Mouse (Mus musculus) embryonic facial prominence, embryonic 10.5 days (tissue): ENCODE results near the gene Atp2a3. TPM values are rescaled to one million over a fixed set of nuclear protein-coding genes. Genes with fewer than 3 reads are reported as not detected.

Source experiments
- DNase-seq: peaks from one replicate; pipeline ENCODE4 v3.0.0-alpha.2; 2017; ENCODE audit warnings: low spot score
- H3K27ac ChIP-seq: fragments of 300-500 bp; sonication (generic); replicated peaks from 2 replicates; pipeline ENCODE4 v1.5.1; 2016; ENCODE audit warnings: mild to moderate bottlenecking
- H3K27me3 ChIP-seq: fragments of 300-500 bp; sonication (generic); replicated peaks from 2 replicates; pipeline ENCODE4 v1.6.1; 2016; ENCODE audit warnings: low read depth, mild to moderate bottlenecking; ENCODE audit not compliant: poor library complexity, severe bottlenecking
- H3K36me3 ChIP-seq: fragments of 300-500 bp; sonication (generic); replicated peaks from 2 replicates; pipeline ENCODE4 v1.6.1; 2016; ENCODE audit warnings: mild to moderate bottlenecking, moderate library complexity
- H3K4me1 ChIP-seq: fragments of 300-500 bp; sonication (generic); 2 replicates; pipeline ENCODE4 v1.6.1; 2016
- H3K4me3 ChIP-seq: fragments of 300-500 bp; sonication (generic); 2 replicates; pipeline ENCODE4 v1.5.1; 2016; ENCODE audit warnings: mild to moderate bottlenecking, moderate library complexity
- H3K9me3 ChIP-seq: fragments of 300-500 bp; sonication (generic); 2 replicates; pipeline ENCODE4 v1.6.1; 2016; ENCODE audit warnings: mild to moderate bottlenecking
- WGBS: fragments of 180-500 bp; shearing (Covaris S2); methylation state at CpG from one replicate; pipeline ENCODE4 v1.1.7; 2016; 5-methylcytosine and 5-hydroxymethylcytosine counted together
- polyA plus RNA-seq: library from polyadenylated mRNA; unstranded; fragments of >200 nt; fragmentation: Nextera tagmentation; extraction: Ambion mirVana; gene quantifications from 2 replicates; pipeline ENCODE4 v1.2.1, GENCODE M21; 2016

Gene Atp2a3
- polyA plus RNA-seq, 1 experiment from 2014 or later = 1.3 TPM

DNA sequence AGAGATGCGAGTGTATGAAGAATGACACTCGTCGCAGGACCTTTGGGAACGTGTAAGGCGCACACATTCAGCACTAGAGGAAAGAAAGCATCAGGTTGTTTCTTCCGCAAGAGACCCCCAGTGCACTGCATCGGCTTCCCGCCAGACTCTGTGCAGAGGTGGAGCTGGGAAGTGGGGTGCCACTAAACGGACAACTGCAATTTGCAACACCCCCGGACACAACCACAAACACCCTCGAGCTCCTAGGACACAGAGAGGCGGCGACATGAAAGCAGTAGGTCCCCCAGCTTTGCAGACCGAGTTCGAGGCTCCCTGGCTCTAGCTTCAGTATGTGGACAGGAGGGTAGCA is 272 bp upstream of the Atp2a3 start:
- H3K4me1 ChIP-seq = peaks cover 28% of the 10 kb centered on the region
- WGBS = 2% methylated on average over 15 of the region's 15 CpGs
- H3K9me3 ChIP-seq = no peaks in the 10 kb centered on the region
- H3K36me3 ChIP-seq = no peaks in the 10 kb centered on the region
- DNase-seq = no peak
- H3K4me3 ChIP-seq = peak overlapping the region; percentile 53
- H3K27ac ChIP-seq = no peak overlapping the region
- peaks cover 78% of the 10 kb centered on the region for H3K27me3 ChIP-seq

GRCm38 (mm10) chr11:72962378-72962777 is 1.4 kb downstream of the Atp2a3 start:
- Histone ChIP-seq H3K4me1 (peaks cover 29% of the 10 kb centered on the region), H3K36me3 (no peaks in the 10 kb centered on the region), H3K4me3 (no peak overlapping the region), H3K27me3 (peaks cover 78% of the 10 kb centered on the region), H3K27ac (no peak overlapping the region), H3K9me3 (no peaks in the 10 kb centered on the region)
- no peak for DNase-seq
- WGBS = 80% methylated on average over 2 of the region's 2 CpGs

GRCm38 (mm10) chr11:72963058-72963788 is 2.3 kb downstream of the Atp2a3 start:
- WGBS = 49% methylated on average over 7 of the region's 7 CpGs

DNA sequence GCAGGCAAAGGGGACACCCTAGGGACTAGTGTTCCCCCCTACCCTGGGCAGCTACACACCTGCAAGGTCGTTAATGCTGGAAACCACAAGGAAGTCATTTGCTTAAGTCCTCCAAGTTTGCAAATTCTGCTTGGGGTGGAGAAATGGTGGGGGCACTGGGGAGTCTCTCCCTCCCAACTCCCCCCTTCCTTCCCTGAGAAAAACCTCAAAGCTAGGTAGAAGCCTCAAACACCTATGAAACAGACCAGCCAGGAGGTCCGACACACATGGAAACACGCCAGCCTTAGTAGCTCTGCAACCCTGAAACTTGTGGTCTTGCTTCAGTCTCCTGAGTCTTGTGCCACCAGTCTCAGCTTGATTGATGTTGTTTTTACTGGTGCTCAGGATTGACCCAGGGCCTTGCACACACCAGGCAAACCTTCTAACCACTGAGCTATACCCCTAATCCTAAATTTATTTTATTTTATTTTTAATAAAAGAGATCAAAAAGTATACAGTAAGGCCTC is 2.9 kb downstream of the Atp2a3 start:
- no peak overlapping the region for H3K4me3 ChIP-seq
- no peaks in the 10 kb centered on the region for H3K9me3 ChIP-seq
- 64% methylated on average over 3 of the region's 3 CpGs for WGBS
- peaks cover 66% of the 10 kb centered on the region for H3K27me3 ChIP-seq
- no peak for DNase-seq
- H3K4me1 ChIP-seq = peaks cover 26% of the 10 kb centered on the region
- no peaks in the 10 kb centered on the region for H3K36me3 ChIP-seq
- H3K27ac ChIP-seq = no peak overlapping the region

More at GRCm38 (mm10) chr11:72963058-72963788, 2.3 kb downstream of the Atp2a3 start:
- H3K27ac ChIP-seq = no peak overlapping the region
- DNase-seq = no peak
- peaks cover 29% of the 10 kb centered on the region for H3K4me1 ChIP-seq
- H3K36me3 ChIP-seq = no peaks in the 10 kb centered on the region
- no peaks in the 10 kb centered on the region for H3K9me3 ChIP-seq
- peaks cover 72% of the 10 kb centered on the region for H3K27me3 ChIP-seq
- no peak overlapping the region for H3K4me3 ChIP-seq

DNA sequence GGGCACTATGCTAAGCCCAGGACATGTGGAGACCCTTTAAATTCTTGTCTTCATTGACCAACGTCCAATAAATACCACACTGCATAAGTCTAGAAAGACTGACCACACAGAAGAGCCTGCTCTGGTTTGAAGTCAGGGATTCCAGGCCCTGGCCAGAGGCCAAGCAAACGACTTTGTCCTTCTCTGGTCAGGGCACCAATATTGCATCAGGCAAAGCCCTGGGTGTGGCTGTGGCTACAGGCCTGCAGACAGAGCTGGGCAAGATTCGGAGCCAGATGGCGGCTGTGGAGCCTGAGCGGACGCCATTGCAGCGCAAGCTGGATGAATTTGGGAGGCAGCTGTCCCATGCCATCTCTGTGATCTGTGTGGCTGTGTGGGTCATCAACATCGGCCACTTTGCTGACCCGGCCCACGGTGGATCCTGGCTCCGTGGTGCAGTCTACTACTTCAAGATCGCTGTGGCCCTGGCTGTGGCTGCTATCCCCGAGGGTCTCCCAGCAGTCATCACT is 14.1 kb downstream of the Atp2a3 start:
- Histone ChIP-seq H3K9me3 (no peaks in the 10 kb centered on the region), H3K4me1 (no peaks in the 10 kb centered on the region), H3K27ac (no peak overlapping the region), H3K4me3 (no peak overlapping the region), H3K27me3 (peaks cover 31% of the 10 kb centered on the region), H3K36me3 (no peaks in the 10 kb centered on the region)
- no peak for DNase-seq
- 84% methylated on average over 13 of the region's 13 CpGs for WGBS

- H3K36me3 ChIP-seq = no peaks in the 10 kb centered on the region
- 82% methylated on average over 9 of the region's 9 CpGs for WGBS
- H3K27ac ChIP-seq = no peak overlapping the region
- no peak overlapping the region for H3K4me3 ChIP-seq
- 0 out of 2 replicates have a peak, but pooled peaks cover 14% of the 10 kb centered on the region for H3K27me3 ChIP-seq
- no peaks in the 10 kb centered on the region for H3K9me3 ChIP-seq
- no peak for DNase-seq
- no peaks in the 10 kb centered on the region for H3K4me1 ChIP-seq
These were observed 21.5 kb downstream of the Atp2a3 start for GRCm38 (mm10) chr11:72982516-72982915.

- Histone ChIP-seq H3K27ac (no peak overlapping the region), H3K9me3 (no peaks in the 10 kb centered on the region), H3K4me3 (no peak overlapping the region), H3K27me3 (0 out of 2 replicates have a peak, but pooled peaks cover 11% of the 10 kb centered on the region), H3K36me3 (no peaks in the 10 kb centered on the region), H3K4me1 (no peaks in the 10 kb centered on the region)
- no peak for DNase-seq
- 41% methylated on average over 5 of the region's 5 CpGs for whole genome bisulfite sequencing
These were observed 22.3 kb downstream of the Atp2a3 start for GRCm38 (mm10) chr11:72983283-72983682.

- Histone ChIP-seq H3K4me1 (peaks cover 21% of the 10 kb centered on the region), H3K36me3 (no peaks in the 10 kb centered on the region), H3K4me3 (no peak overlapping the region), H3K9me3 (no peaks in the 10 kb centered on the region), H3K27ac (no peak overlapping the region), H3K27me3 (peaks cover 5% of the 10 kb centered on the region; the same call in 1 of the 2 replicates)
- DNase-seq = no peak
- WGBS = 82% methylated on average over 5 of the region's 5 CpGs
These were observed 25.8 kb downstream of the Atp2a3 start for GRCm38 (mm10) chr11:72986745-72987144.

DNA sequence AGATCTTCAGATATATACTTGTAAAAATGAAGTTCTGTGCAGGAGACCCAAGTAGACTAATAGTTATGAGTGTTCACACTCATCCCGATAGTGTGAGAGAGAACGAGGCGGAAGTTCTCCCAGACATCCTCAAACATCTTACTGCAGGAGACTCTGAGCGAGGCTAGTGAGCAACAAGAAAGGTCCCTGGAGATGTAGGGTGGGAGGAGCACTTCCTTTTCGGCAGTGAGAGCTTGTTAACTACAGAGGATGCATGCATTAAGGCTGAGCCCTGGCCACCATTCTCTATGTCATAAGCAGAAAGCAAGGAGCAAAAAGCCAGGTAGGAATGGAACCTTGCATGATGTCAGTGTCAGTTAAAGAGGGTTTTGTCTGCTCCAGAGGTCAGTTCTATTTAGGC is 26.3 kb downstream of the Atp2a3 start:
- no peaks in the 10 kb centered on the region for H3K36me3 ChIP-seq
- H3K9me3 ChIP-seq = no peaks in the 10 kb centered on the region
- H3K27me3 ChIP-seq = peaks cover 6% of the 10 kb centered on the region; the same call in 1 of the 2 replicates
- H3K27ac ChIP-seq = no peak overlapping the region
- no peak overlapping the region for H3K4me3 ChIP-seq
- 71% methylated on average over 5 of the region's 5 CpGs for WGBS
- no peak for DNase-seq
- peaks cover 25% of the 10 kb centered on the region for H3K4me1 ChIP-seq

DNA sequence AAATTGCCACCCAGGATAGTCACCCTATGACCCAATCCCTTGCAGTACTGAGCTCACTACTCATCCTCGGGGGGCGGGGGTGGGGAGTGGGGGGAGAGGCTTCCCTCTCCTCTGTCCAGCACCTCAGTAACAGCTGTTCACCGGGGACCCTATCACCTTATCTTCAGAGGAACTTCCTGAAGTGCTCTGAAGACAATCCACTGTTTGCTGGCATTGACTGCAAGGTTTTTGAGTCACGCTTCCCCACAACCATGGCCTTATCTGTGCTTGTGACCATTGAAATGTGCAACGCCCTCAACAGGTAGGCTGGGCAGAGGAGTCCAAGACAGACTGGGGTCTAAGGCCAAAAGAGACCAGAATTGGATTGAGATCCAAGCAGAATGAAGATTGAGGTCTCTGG is 26.8 kb downstream of the Atp2a3 start:
- peaks cover 6% of the 10 kb centered on the region; the same call in 1 of the 2 replicates for H3K27me3 ChIP-seq
- no peaks in the 10 kb centered on the region for H3K36me3 ChIP-seq
- DNase-seq = no peak
- no peak overlapping the region for H3K4me3 ChIP-seq
- H3K9me3 ChIP-seq = no peaks in the 10 kb centered on the region
- WGBS = 82% methylated on average over 5 of the region's 5 CpGs
- no peak overlapping the region for H3K27ac ChIP-seq
- peaks cover 27% of the 10 kb centered on the region for H3K4me1 ChIP-seq

DNA sequence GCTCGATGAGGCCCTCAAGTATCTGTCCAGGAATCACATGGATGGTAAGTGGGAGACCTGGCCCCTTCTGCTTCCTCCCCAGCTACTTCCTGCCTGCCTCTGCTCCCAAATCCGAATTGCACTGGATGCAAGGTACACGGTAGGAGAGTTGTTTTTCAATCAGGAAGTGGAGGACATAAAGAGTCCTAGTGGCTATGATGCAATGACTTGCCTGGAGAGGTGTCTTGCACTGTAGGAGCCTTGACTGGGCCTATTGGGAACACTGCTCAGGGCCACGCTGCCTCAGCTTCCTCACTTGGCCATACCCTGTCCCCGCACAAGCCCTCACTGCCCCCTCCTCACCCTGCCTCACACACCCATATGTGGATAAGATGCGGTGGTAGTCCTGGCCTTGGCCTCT is 28.1 kb downstream of the Atp2a3 start:
- Histone ChIP-seq H3K36me3 (no peaks in the 10 kb centered on the region), H3K27ac (no peak overlapping the region), H3K9me3 (no peaks in the 10 kb centered on the region), H3K4me1 (peaks cover 27% of the 10 kb centered on the region), H3K4me3 (no peak overlapping the region), H3K27me3 (peaks cover 6% of the 10 kb centered on the region; the same call in 1 of the 2 replicates)
- 76% methylated on average over 6 of the region's 6 CpGs for WGBS
- DNase-seq = no peak

GRCm38 (mm10) chr11:72990688-72991087 is 29.7 kb downstream of the Atp2a3 start:
- H3K4me1 ChIP-seq = peaks cover 27% of the 10 kb centered on the region
- peaks cover 6% of the 10 kb centered on the region; the same call in 1 of the 2 replicates for H3K27me3 ChIP-seq
- DNase-seq = no peak
- no peaks in the 10 kb centered on the region for H3K36me3 ChIP-seq
- no peaks in the 10 kb centered on the region for H3K9me3 ChIP-seq
- WGBS = 82% methylated on average over 9 of the region's 9 CpGs
- no peak overlapping the region for H3K4me3 ChIP-seq
- no peak overlapping the region for H3K27ac ChIP-seq

DNA sequence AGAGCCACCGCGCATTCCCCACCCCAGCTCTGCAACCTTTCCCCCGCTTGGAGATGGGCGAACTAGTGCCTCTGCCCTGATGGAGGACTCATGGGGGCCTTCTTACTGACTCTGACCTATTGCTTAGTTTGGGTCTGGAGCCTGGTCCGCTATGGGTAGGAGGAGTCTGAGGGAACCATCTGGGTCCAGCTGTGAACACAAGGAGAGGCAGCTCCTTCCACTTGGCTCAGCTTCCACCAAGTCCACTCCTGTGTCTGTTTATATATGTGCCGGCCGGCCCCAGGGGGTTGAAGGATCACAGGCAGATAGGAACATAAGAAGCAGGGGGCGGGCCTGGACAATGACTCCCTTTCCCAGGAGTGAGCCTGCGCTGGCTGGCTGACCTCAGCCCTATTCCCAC is 31.0 kb downstream of the Atp2a3 start:
- Histone ChIP-seq H3K9me3 (no peaks in the 10 kb centered on the region), H3K4me1 (peaks cover 27% of the 10 kb centered on the region), H3K27ac (no peak overlapping the region), H3K36me3 (no peaks in the 10 kb centered on the region), H3K4me3 (no peak overlapping the region), H3K27me3 (peaks cover 6% of the 10 kb centered on the region; the same call in 1 of the 2 replicates)
- WGBS = 54% methylated on average over 9 of the region's 9 CpGs
- no peak for DNase-seq
